Mouse (Mus musculus): ENCODE results near the gene Gm5916. TPM values are rescaled to one million over a fixed set of nuclear protein-coding genes. Genes with fewer than 3 reads are reported as not detected.

Gm5916 gene
- not detected for total RNA-seq (2022)

DNA sequence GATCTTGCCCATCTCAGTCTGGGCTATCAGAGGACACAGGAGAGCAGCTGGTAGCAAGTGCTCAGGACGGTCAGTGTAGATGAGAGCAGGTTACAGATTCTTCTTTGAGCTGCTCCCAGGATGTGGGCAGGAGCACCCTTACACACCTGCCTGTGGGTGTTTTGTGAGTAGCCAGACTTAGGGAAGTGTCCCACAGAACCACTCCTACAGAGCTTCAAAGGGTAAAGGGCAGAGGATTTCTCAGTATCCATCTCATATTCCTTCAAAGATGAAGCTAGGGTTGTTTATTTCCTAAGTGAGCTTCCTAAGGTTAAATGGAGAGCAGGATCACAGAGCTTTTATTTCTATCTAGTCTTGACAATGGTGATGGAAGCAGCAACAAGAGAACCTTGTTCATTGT, at the start of gene Gm5916:
Gm5916 (minus strand) TSS at position 101 of the 400 bp plus-strand sequence.
- no peak for DNase-seq (ENCODE audit: low spot score in 2 of 2)

Other genes with a start within 250 kb of the Gm5916 start
- gene 9230113P08Rik, start 220.4 kb downstream of the Gm5916 start, total RNA-seq (2022) = not detected